Comparison of ENCODE assay signal across 8 mouse cellular contexts in genomic region chr2:158556225-158556624, GRCm38 (mm10). TPM values are rescaled to one million over a fixed set of nuclear protein-coding genes. Genes with fewer than 3 reads are reported as not detected.
DNase-seq lines count a peak whose midpoint lies in the region; ATAC-seq and TF ChIP-seq lines count a peak whose summit lies in the region.

No protein-coding gene starts in this region.

- ATAC-seq in embryonic facial prominence, embryonic 11.5 days (replicated peaks; ENCODE audit: insufficient number of reproducible peaks, low FRiP score, low TSS enrichment, low read depth): 0 out of 2 replicates have a peak, but pooled peaks have one; percentile 17
- ATAC-seq in limb, embryonic 14.5 days (ENCODE audit: low FRiP score, low read depth): no peak
- ATAC-seq in midbrain, embryonic 16.5 days: peak; percentile 3

- under 1% methylated on average over 20 of the region's 20 CpGs for WGBS in embryonic facial prominence, embryonic 11.5 days
- WGBS in limb, embryonic 14.5 days: 2% methylated on average over 12 of the region's 20 CpGs
- WGBS in midbrain, embryonic 16.5 days: under 1% methylated on average over 20 of the region's 20 CpGs

- intact Hi-C loops in heart, postnatal 25 days (cut with DNase I): no loop called here

- H3K9ac ChIP-seq in embryonic facial prominence, embryonic 11.5 days (replicated peaks; ENCODE audit: low read length): no peak overlapping the region
- no peak overlapping the region for H3K9ac ChIP-seq in limb, embryonic 14.5 days (ENCODE audit: low read depth, low read length, severe bottlenecking)
- peak overlapping the region; percentile 1; the same call in 1 of the 2 replicates for H3K9ac ChIP-seq in midbrain, embryonic 16.5 days (ENCODE audit: low read depth, low read length)

- H3K27me3 ChIP-seq in embryonic facial prominence, embryonic 11.5 days (ENCODE audit: control insufficient read depth, insufficient read depth, low read length): peaks cover 25% of the 10 kb centered on the region
- H3K27me3 ChIP-seq in limb, embryonic 14.5 days (ENCODE audit: control insufficient read depth, insufficient read depth, low read length): peaks cover 28% of the 10 kb centered on the region
- H3K27me3 ChIP-seq in midbrain, embryonic 16.5 days (ENCODE audit: control insufficient read depth, insufficient read depth, low read depth, low read length): peaks cover 10% of the 10 kb centered on the region

- no peak overlapping the region for H3K4me3 ChIP-seq in embryonic facial prominence, embryonic 11.5 days (ENCODE audit: low read depth, low read length)
- 0 out of 2 replicates have a peak overlapping the region, but pooled peaks have one; percentile 14 for H3K4me3 ChIP-seq in limb, embryonic 14.5 days (replicated peaks; ENCODE audit: low read length)
- H3K4me3 ChIP-seq in midbrain, embryonic 16.5 days (ENCODE audit: low read depth, low read length): peak overlapping the region; percentile 11

- H3K4me1 ChIP-seq in embryonic facial prominence, embryonic 11.5 days (ENCODE audit: control insufficient read depth, insufficient read depth, low read length): no peaks in the 10 kb centered on the region; the same call in 1 of the 2 replicates
- peaks cover 3% of the 10 kb centered on the region; the same call in 1 of the 2 replicates for H3K4me1 ChIP-seq in limb, embryonic 14.5 days (ENCODE audit: control insufficient read depth, insufficient read depth, low read length)
- H3K4me1 ChIP-seq in midbrain, embryonic 16.5 days (ENCODE audit: control insufficient read depth, insufficient read depth, low read length): peaks cover 35% of the 10 kb centered on the region

- H3K36me3 ChIP-seq in embryonic facial prominence, embryonic 11.5 days (replicated peaks; ENCODE audit: control insufficient read depth, insufficient read depth, low read depth, low read length): no peaks in the 10 kb centered on the region
- H3K36me3 ChIP-seq in limb, embryonic 14.5 days (ENCODE audit: control insufficient read depth, insufficient read depth, low read length): no peaks in the 10 kb centered on the region
- H3K36me3 ChIP-seq in midbrain, embryonic 16.5 days (ENCODE audit: control insufficient read depth, insufficient read depth, low read length): no peaks in the 10 kb centered on the region

- peak; percentile 91 for DNase-seq in heart, adult 11 months
- DNase-seq in heart, postnatal 25 days (ENCODE audit: low spot score): no peak
- DNase-seq in embryonic facial prominence, embryonic 11.5 days (ENCODE audit: low spot score): peak; percentile 78
- DNase-seq in heart, adult 8-10 months (ENCODE audit: low spot score): peak; percentile 53
- peak; percentile 66 for DNase-seq in kidney, adult 9 months
- DNase-seq in limb, embryonic 14.5 days (ENCODE audit: low spot score): peak; percentile 57
- DNase-seq in spleen, postnatal 36 days (ENCODE audit: low spot score in 2 of 2): peak; percentile 36 to 44

- H3K9me3 ChIP-seq in embryonic facial prominence, embryonic 11.5 days (replicated peaks; ENCODE audit: control insufficient read depth, low read length): no peaks in the 10 kb centered on the region
- no peaks in the 10 kb centered on the region for H3K9me3 ChIP-seq in limb, embryonic 14.5 days (ENCODE audit: control insufficient read depth, low read length)
- no peaks in the 10 kb centered on the region for H3K9me3 ChIP-seq in midbrain, embryonic 16.5 days (replicated peaks; ENCODE audit: control insufficient read depth, low read length, poor library complexity, severe bottlenecking)

- H3K27ac ChIP-seq in embryonic facial prominence, embryonic 11.5 days (replicated peaks; ENCODE audit: low read depth, low read length): no peak overlapping the region
- no peak overlapping the region for H3K27ac ChIP-seq in limb, embryonic 14.5 days (replicated peaks; ENCODE audit: low read depth, low read length)
- H3K27ac ChIP-seq in midbrain, embryonic 16.5 days (ENCODE audit: low read length): peak overlapping the region; percentile 56

- H3K4me2 ChIP-seq in embryonic facial prominence, embryonic 11.5 days (ENCODE audit: low read depth, low read length): peak overlapping the region; percentile 14; the same call in 1 of the 2 replicates
- peak overlapping the region; percentile 18; the same call in 1 of the 2 replicates for H3K4me2 ChIP-seq in limb, embryonic 14.5 days (replicated peaks; ENCODE audit: low read depth, low read length, severe bottlenecking)
- peak overlapping the region; percentile 34 for H3K4me2 ChIP-seq in midbrain, embryonic 16.5 days (ENCODE audit: low read length)

- no peak for TF ChIP-seq POLR2A in limb, embryonic 14.5 days (IDR thresholded peaks at IDR 0.05; ENCODE audit: borderline replicate concordance, extremely low read depth, insufficient read depth, insufficient read length)

RNA-seq across cellular contexts. Expression of gene Arhgap40, which starts 43.6 kb away (rescaled TPM):
- total RNA-seq in heart, postnatal 25 days (2021): not detected
- 0.24 and 0.55 TPM in 2 replicates for polyA plus RNA-seq in embryonic facial prominence, embryonic 11.5 days (2014; fragmentation: Nextera tagmentation; extraction: Ambion mirVana)
- not detected for total RNA-seq in heart, adult 8-10 months (2022)
- polyA plus RNA-seq in limb, embryonic 14.5 days (2012; rRNA removed): 3.3 and 5.5 TPM in 2 replicates
- 3.9 and 4.0 TPM in 2 replicates for polyA plus RNA-seq in limb, embryonic 14.5 days (2014; fragmentation: Nextera tagmentation; extraction: Ambion mirVana)
- polyA plus RNA-seq in midbrain, embryonic 16.5 days (2015; fragmentation: Nextera tagmentation; extraction: Ambion mirVana): 1.4 and 1.5 TPM in 2 replicates

RNA-seq across cellular contexts. Expression of gene Adig, which starts 53.8 kb away (rescaled TPM):
- total RNA-seq in heart, postnatal 25 days (2021): 1 to 10 TPM in 1 of 2 experiments, under 1 TPM in 1; 0.75 to 3.3 TPM
- polyA plus RNA-seq in embryonic facial prominence, embryonic 11.5 days (2014; fragmentation: Nextera tagmentation; extraction: Ambion mirVana): not detected in 2 replicates
- total RNA-seq in heart, adult 8-10 months (2022): 10 to 100 TPM in 1 of 4 experiments, 1 to 10 TPM in 3; 3.6 to 11.6 (median 6.1) TPM
- polyA plus RNA-seq in limb, embryonic 14.5 days (2012; rRNA removed): 0.26 and 0.97 TPM in 2 replicates
- 1.1 and 1.7 TPM in 2 replicates for polyA plus RNA-seq in limb, embryonic 14.5 days (2014; fragmentation: Nextera tagmentation; extraction: Ambion mirVana)
- not detected in 2 replicates for polyA plus RNA-seq in midbrain, embryonic 16.5 days (2015; fragmentation: Nextera tagmentation; extraction: Ambion mirVana)

RNA-seq across cellular contexts. Expression of gene Slc32a1, which starts 54.3 kb away (rescaled TPM):
- not detected for total RNA-seq in heart, postnatal 25 days (2021)
- 0.27 and 0.71 TPM in 2 replicates for polyA plus RNA-seq in embryonic facial prominence, embryonic 11.5 days (2014; fragmentation: Nextera tagmentation; extraction: Ambion mirVana)
- total RNA-seq in heart, adult 8-10 months (2022): not detected
- polyA plus RNA-seq in limb, embryonic 14.5 days (2012; rRNA removed): 0.21 and 0.36 TPM in 2 replicates
- polyA plus RNA-seq in limb, embryonic 14.5 days (2014; fragmentation: Nextera tagmentation; extraction: Ambion mirVana): not detected in 2 replicates
- 8.2 and 8.6 TPM in 2 replicates for polyA plus RNA-seq in midbrain, embryonic 16.5 days (2015; fragmentation: Nextera tagmentation; extraction: Ambion mirVana)
